Mouse (Mus musculus): ENCODE measurements around the gene Phactr2. TPM values are rescaled to one million over a fixed set of nuclear protein-coding genes. Genes with fewer than 3 reads are reported as not detected.

Gene Phactr2
- 37.5 TPM for polyA plus RNA-seq (2014; fragmentation: Illumina TruSeq; extraction: RNeasy Lipid Tissue Mini Kit (QIAGEN cat#74804); ENCODE audit: low read depth, low replicate concordance)

GRCm38 (mm10) chr10:13473833-13474567 is at the start of gene Phactr2:
Gene Phactr2 (minus strand): TSS chr10:13474412.

DNA sequence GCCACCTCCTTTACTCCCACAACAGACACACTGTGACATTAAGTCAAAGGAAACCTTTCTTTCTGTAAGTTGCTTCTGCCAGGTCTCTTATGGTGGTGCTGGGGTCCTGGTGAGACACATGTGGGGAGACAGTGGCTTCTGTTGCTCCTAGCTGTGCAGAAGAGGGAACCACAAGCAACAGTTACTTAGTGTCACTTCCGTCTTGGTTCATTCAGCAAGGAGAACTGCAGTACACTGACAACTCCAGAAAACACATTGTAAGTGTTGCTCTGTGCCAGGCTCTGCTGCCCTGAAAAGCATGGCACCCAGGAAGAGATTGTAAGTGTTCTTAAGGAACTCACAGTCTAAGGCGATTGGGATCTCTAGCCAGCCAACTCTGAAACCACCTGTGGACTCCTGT is 25.1 kb upstream of the Phactr2 start, which contains the start of gene Fuca2:
Gene Fuca2, plus strand, starts transcription at position 210 of the 400 bp plus-strand sequence.

DNA sequence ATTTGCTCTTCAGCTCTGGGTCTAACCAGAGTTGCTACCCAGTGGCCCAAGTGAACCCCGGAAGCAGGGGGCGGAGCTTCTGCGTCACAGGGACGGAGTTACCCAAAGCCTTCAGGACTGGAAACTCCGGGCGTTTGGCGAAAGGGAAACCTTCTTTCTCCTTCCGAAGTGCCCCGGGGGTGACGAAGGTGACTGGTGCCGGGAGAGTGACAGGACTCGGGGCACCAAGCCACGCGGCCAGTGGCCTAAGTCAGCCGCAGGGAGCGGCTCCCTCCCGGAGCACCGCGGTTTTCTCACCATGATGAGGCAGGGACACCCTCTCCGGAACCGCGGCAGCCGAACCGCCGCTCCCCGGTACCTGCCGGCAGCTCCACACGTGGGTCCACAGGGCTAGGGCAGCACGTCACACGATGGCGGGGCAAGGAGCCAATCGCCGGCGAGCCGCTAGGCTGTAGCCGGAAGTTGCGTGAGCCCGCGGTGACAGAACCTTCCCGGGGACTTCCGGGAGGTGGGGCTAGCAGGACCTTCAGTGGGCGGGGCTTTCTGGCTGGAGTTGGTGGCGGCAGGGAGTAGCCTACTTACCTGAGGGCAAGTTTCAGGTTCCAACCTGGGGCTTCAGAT is 281.4 kb downstream of the Phactr2 start, which contains the start of gene Ltv1:
Gene Ltv1, minus strand, starts transcription at position 438 of the 621 bp plus-strand sequence.

DNA sequence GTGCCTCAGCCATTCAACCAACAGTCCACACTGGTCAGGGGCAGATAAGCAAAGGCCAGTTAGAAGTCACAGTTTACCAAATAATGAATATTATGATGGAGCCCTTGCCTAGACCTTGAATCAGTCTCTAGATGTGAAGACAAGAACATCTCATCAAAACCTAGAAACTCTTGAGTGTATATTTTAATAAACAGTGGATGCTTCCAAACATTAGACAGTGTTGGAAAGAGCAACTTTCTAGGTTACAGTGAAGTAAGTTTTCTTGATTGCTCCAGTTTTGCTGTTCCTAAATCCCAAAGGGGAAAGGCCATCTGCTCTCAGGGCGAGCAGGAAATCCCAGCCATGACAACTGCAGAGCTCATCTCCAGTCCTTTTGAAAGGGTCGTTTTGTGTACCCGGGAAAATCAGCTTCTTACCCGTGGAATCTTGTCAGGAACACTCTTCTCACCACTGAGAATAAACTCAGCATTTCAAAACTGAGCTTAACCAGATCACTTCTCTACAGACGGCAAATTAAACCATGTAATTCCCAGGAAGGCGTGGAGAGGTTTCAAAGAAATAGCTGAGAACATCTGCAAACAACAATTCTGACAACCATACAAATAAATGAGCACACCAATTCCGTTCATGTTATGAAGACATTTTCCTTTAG is 296.1 kb downstream of the Phactr2 start, which contains the start of gene Zc2hc1b:
Gene Zc2hc1b, minus strand, starts transcription at position 51 of the 652 bp plus-strand sequence.

Other genes starting within 250 kb of the Phactr2 start
- 425 TPM for gene Fuca2, start 25.1 kb upstream of the Phactr2 start, polyA plus RNA-seq (2014; fragmentation: Illumina TruSeq; extraction: RNeasy Lipid Tissue Mini Kit (QIAGEN cat#74804); ENCODE audit: low read depth, low replicate concordance)
- 3.5 TPM for gene Adat2, start 78.5 kb upstream of the Phactr2 start, polyA plus RNA-seq (2014; fragmentation: Illumina TruSeq; extraction: RNeasy Lipid Tissue Mini Kit (QIAGEN cat#74804); ENCODE audit: low read depth, low replicate concordance)
- gene Pex3, start 78.7 kb upstream of the Phactr2 start, polyA plus RNA-seq (2014; fragmentation: Illumina TruSeq; extraction: RNeasy Lipid Tissue Mini Kit (QIAGEN cat#74804); ENCODE audit: low read depth, low replicate concordance), result 51.8 TPM

Measured in sigmoid colon, adult 10 weeks (tissue).